Mouse (Mus musculus) c-Kit-negative CD71-positive TER-119-positive erythroid progenitor cells, embryonic 14.5 days (primary cell): ENCODE measurements at regions not wholly inside any gene's neighbourhood (a gene's known extent, or its start where the extent isn't known, plus 50 kb on each side); places are given as distances from the start of the nearest gene placed in this dataset.

Source experiments
- DNase-seq: peaks from one replicate; pipeline ENCODE4 v3.0.0-alpha.2; 2013; ENCODE audit warnings: low read depth, low spot score

DNA sequence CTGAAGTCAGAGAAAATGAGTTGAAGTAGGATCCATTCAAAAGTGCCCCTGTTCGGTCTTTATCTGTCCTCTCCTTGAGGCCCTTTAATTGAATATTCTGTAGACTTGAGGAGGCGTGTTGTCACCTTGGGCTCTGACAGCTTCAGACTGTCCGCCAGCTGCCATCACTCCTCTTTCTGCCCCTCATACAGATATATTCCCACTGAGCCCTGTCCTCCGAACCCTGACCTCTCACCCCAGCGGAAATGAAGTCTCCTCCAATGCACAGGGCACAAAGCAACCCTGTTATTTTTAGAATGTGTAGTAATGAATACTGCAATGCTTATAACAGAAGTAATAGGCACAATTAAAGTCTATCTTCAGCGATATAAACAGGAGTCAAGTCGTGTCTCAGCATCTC is 117.4 kb upstream of the Gm14444 start:
- DNase-seq = no peak

DNA sequence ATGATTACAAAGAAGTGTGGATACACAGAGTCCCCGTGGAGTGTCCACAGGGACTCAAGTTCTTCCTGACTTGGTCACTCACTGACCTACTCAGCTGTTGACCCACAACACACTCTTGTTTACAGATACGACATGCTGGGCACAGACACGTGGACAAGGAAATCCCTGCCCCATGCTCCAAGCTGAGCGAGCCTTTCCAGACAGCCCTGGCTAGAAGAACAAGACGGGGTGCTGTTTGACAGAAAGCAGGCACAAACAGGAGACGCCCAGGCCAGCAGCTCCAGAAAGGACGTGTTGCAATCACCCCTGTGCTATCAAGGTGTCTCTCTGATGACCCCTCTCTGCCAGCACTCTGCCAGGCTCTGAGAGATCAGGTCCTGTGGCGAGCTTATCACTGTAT is 112.6 kb upstream of the Gm14444 start:
- no peak for DNase-seq

DNA sequence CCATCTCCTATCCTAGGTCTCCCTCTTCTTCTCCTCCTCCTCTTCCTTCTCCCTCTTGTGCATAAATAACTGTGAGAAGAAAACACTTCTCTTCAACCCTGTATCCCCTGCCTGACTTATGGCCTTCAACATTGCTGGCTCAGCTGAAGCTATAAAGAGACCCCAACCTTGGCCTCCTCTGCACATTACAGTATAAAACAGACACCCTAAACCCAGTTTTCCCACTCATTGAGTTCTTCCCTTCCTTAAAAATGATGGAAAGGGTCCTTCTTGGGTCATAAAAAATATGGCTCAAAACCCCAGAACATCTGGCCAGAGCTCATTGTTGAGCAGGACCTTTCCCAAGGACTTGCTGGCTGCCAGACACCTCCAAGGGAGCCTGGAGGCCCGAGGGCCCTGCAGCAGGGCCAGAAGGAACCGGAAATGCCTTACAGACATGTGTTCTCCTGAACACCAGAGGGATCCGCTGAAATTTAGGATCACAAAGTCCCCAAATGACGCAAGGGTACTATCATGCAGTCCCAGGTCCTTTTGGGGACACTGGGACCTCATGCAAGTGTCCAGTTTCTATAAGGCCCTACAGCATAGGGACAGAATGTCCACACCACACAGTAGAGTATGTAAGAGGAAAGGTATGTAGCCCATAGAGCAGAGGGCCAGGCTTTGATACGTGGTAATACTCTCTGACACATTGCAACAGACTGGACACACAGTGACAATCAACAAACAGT is 109.9 kb upstream of the Gm14444 start:
- DNase-seq = no peak

DNA sequence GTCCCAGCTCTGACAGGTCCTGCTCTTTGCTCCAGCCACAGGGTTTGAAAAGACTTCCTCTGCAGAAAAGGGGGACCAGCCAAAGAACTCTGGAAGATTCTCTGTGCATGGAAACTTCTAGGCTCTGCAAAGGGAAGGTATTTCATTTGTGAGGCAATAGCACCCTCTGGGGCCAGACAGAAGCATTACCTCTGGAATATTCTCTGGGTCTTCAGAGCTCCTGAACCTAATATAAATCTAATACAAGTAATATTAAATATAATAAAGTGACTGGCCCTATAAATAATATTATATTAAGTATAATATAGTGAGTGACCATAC is 109.4 kb upstream of the Gm14444 start:
- DNase-seq = no peak

DNA sequence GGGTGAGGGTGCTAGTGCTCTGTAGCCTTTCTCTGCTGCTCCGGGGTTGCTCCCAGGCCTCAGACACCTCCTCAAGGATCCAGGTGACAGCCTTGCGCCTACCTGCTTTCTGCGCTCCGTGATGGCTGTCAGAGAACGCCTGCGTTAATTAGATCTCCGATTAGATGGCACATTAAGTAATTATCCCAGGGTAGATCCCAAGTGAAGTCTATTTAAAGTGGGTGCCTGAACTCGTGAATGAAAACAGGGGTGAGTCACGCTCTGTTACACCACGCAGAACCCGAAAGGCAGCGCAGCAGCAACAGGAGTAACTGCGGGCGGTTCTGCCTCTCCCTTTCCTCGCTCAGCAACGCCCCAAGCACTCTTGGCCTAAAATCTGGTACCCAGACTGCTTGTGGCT is 108.2 kb upstream of the Gm14444 start:
- no peak for DNase-seq

DNA sequence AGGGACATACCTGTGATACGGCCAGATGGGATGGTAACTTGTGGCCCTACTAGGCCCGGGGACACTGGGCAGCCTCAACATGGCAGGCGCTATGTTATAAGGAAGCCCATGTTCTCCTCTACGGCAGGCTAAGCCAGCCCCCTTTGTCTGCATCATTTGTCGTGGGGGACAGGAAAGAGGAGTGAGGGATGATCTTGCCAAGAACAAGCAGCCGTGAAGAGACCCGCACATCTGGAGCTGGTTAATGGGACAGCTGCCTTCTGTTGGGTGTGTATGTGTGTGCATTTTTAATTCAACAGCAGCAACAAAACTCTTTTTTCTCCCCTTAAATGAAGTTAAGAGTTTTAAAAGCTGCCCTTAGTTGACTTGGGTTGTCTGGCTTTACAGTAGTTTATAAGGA is 106.4 kb upstream of the Gm14444 start:
- no peak for DNase-seq

DNA sequence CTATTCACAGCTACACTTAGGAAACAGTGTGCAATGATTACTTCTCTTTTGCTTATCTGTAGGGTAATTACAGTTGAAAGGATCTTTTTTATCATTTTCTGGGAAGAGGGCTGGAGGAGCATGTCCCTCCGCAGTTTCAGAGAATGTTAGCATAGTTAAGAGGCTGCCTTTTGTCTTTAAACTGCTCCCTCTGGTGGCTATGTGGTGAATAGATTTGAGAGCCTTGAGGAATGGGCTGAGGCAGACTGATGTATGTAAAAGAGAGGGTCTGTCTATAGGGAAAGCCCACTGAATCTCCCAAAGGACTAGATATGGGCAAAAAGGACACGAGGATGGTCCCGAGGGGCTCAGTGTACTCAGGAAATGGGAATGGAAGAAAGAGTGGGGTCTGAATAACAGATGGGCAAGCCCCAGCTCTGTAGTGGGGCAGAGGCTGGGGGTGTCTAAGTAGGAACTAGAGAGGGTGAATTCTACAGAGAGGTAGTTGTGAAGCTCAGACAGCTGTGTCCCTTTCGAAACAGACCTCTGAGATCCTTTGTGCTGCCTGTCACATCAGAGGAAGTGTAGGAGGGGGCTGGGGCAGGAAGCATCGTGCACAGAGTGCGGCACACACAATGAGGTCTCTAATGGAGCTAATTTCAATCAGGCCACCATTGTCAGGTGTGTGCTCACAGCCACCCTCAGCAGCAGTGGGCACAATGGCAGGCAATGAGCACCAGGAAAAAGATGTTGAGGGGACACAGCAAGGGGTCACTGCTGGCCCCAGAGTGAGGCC is 104.0 kb upstream of the Gm14444 start:
- DNase-seq = no peak

DNA sequence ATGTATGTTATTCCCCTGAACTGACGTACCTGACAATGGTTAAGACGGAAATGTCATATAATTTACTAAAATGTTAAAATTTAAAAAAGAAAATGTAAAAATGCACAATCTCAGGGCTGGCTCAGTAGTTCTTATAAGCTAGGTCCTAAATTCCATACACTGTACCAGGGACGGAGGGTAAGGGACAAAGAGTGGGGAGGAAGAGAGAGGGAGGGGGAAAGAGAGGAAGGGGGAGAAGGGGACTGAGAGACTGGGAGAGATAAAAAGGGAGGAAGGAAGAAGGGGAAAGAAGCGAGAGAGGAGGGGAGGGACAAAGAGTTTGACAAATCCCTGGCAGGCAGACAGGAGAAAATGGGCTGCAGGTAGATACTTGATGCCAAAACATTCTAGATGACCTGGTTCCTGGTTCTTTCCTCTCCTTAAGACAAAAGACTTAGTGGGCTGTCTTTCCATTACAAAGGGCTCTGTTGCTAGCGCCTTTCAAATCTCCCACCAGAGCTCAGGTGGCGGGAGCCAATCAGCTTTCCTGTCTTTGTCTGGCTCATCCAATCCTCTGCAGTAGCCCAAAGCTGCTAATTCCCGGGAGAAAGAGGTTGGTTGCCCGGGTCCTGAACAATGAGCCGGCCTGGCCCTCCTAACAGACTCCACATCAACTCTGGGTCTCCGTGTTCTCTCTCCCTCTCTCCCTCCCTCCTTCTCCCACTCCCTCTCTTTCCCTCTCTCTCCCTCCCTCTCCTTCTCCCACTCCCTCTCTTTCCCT is 92.7 kb upstream of the Gm14444 start:
- no peak for DNase-seq

DNA sequence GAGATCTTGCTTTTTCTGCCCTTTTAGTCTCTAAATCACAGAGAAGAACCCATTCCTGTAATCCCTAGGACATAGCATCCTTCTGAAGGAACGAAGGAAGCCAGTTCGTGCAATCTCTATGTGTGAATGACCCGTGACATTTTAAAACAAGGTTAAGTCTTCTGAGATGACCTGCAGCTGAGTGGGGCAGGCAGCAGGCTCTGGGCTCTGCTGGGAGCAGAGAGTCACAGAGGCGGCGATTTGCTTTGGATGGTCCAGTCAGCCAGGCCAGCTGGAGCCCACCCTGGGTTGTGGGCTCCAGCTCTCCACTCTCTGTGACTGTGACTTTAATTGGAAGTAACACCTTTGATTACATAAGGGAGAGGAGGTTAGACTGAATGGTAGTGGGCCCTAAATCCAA is 92.1 kb upstream of the Gm14444 start:
- no peak for DNase-seq

DNA sequence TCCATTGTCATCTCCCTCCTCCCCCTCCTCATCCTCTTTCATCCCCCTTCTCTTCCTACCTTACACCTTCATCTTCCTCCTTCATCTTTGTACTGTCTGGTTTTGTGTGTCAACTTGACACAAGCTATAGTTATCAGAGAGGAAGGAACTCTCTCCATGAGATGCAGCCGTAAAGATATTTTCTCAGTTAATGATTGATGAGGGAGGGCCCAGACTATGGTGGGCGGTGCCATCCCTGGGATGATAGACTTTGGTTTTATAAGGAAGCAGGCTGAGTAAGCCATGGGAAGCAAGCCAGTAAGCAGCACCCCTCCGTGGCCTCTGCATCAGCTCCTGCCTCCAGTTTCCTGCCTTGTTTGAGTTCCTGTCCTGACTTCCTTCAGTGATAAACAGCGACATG is 87.8 kb upstream of the Gm14444 start:
- DNase-seq = no peak

DNA sequence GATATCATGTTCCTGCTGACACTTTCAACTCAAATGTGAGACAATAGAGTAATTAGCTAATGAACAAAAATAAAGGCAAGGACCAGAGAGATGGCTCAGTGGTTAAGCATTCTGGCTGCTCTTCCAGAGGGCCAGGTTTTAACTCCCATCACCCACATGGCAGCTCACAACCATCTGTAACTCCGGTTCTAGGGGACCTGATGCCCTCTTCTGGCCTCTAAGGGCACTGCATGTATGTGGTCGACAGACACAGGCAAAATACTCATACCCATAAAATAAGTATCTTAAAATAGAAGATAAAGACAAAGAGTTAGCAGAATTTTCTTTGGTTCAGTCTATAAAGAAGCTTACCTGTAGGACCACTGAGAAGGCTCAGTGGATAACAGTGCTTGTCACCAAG is 80.3 kb upstream of the Gm14444 start:
- DNase-seq = no peak

DNA sequence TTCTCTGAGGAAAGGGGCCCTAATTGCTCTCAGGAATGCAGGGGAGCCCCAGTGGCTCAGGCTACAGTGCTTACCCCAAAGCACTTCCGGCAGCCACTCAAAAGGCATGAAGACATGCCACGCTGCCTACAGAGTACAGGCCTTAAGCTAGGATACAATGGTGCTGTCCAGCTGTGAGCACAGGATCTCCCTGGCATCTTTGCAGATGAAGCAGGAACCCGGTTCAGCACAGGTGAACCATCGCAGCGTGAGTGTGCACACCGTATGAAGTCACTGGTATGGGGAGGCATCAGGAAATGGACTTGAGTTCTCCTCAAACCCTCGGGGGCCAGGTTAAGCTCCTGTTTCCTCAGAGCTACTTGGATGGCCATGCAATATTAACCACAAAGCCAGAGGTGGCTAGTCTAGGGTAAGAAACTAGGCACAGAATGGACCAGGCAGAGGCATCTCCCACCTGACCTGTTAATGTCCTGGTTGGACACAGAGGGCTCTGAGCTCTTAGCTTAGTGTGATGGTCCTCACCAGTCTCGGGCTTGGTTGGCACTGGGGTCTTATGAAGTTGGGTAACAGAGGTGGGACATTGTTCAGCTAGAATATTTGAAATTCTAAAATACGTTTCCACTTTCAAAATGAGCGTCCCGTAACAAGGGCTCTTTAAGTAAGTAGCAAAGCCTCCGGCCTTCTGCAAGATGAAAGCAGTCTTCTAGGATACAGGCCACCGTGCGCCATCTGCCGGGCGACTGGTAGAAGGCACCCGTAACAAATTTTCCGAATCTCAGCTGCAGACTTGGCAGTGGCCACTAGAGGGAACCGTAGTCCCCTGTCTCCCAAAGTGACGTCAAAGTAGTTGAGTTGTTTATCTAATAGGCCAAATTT is 77.7 kb upstream of the Gm14444 start:
- DNase-seq = peak; percentile 9

DNA sequence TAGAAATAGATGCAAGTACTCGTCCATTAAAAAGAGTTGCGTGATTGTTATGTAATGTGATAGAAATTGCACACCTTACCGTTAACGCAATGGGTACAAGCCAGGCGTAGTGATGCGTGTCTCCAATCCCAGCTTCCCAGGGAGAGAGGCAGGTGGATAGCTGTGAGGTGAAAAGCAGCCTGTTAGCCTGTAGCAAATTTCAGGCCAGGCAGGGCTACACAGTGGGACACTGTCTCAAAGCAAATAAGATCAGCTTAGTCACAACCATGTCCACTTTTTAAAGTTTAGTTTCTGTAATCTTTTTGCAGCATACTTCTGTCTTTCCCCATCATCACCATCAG is 77.1 kb upstream of the Gm14444 start:
- no peak for DNase-seq

DNA sequence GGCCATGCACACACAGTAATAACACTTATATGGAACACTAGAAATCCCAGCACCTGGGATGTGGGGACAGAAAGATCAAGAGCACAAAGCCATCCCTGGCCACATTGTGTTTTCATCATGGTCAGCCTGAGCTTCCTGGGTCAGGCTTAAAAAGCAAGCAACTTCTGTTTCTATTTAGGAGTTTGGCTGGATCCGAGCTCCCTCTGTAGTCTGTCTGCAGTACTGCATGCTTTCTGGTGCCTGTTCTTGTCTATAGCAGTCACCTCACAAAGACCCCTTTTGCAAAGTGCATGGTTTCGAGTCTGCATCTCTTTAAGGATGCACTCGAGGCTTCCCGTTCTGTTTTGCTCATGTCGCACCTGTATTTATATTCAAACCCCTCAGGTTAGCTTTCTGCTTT is 73.4 kb upstream of the Gm14444 start:
- no peak for DNase-seq

DNA sequence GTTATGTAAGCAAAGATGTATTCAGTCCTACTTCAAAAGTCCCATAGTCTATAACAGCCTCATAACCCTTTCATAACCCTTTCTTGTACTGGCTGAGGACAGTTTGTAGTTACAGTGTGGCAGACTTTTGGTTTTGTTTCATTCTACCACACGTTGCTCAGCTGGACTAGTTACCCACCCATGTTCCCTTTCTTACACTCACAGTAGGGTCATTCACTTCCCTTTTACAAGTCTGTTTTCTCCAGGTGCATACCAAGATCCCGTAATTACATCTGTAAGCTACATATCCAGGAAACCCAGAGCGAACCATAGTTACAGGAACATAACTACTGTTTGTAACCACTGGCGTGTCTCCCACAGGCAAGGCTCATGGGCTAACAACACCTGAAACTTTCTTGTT is 72.1 kb upstream of the Gm14444 start:
- DNase-seq = no peak

DNA sequence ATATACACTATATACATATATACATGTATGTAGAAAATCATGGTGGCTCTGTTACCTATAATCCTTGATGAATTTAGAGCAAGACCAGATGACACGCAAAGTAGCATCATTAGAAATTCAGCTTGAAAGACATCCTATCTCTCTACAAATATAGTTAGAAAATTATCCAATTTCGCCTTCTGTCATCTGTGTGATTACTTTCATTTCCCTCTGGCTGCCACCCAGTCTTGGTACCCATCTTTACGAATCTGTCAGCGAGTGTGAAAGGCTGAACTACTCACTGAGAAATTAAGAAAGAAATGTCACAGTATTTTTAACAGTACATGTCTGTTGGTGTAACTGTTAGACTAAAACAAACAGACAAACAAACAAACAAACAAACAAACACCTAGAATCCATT is 67.8 kb upstream of the Gm14444 start:
- no peak for DNase-seq

DNA sequence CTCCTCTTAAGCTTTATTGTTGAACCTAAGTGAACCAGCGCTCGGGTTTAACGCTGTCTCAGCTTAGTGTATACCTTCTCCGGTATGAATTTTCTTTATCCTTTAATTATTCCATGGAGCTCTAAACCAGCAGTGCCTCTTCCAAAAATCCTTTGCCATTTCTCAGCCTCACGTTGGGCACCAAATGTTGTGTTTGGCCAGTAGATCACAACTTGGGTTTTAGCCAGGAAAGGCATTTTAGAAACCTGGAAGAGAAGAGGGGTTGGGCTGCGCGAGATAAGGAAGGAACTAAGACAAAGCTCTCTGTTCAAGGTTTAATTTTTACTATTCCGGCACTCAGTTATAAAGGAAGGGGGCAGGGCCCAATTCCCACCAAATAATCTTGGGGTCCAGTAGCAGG is 61.9 kb upstream of the Gm14444 start:
- no peak for DNase-seq
